Mouse (Mus musculus) limb, embryonic 14.5 days (tissue): Measurements from ENCODE around the gene Rap1gap2. TPM values are rescaled to one million over a fixed set of nuclear protein-coding genes. Genes with fewer than 3 reads are reported as not detected.

Experiments
- ATAC-seq: fragments of 200-750 bp; cut with Nextera tagmentation; 2 replicates; pipeline ENCODE4 v1.8.0; 2017; ENCODE audit warnings: low read depth, moderate number of reproducible peaks, moderate TSS enrichment; ENCODE audit not compliant: low FRiP score
- DNase-seq: peaks from one replicate; pipeline ENCODE4 v3.0.0-alpha.2; 2015; ENCODE audit warnings: low spot score
- H3K27ac ChIP-seq: fragments of 300-500 bp; sonication (generic); replicated peaks from 2 replicates; pipeline ENCODE4 v1.5.1; 2014; ENCODE audit warnings: low read depth, mild to moderate bottlenecking, low read length, moderate library complexity, mixed read lengths
- H3K27me3 ChIP-seq: fragments of 300-500 bp; sonication (generic); 2 replicates; pipeline ENCODE4 v1.6.1; 2014; ENCODE audit warnings: low read length, mixed read lengths; ENCODE audit not compliant: control insufficient read depth, insufficient read depth
- H3K36me3 ChIP-seq: fragments of 300-500 bp; sonication (generic); 2 replicates; pipeline ENCODE4 v1.6.1; 2014; ENCODE audit warnings: mild to moderate bottlenecking, low read length, moderate library complexity, mixed read lengths; ENCODE audit not compliant: control insufficient read depth, insufficient read depth
- H3K4me1 ChIP-seq: fragments of 300-500 bp; sonication (generic); 2 replicates; pipeline ENCODE4 v1.6.1; 2014; ENCODE audit warnings: antibody characterized with exemption, low read length, mixed read lengths; ENCODE audit not compliant: control insufficient read depth, insufficient read depth
- H3K4me2 ChIP-seq: fragments of 300-500 bp; sonication (generic); replicated peaks from 2 replicates; pipeline ENCODE4 v1.6.1; 2014; ENCODE audit warnings: low read depth, mild to moderate bottlenecking, low read length, moderate library complexity; ENCODE audit not compliant: severe bottlenecking
- H3K4me3 ChIP-seq: fragments of 300-500 bp; sonication (generic); replicated peaks from 2 replicates; pipeline ENCODE4 v1.5.1; 2014; ENCODE audit warnings: low read length
- H3K9ac ChIP-seq: fragments of 300-500 bp; sonication (generic); 2 replicates; pipeline ENCODE4 v1.6.1; 2014; ENCODE audit warnings: mild to moderate bottlenecking, low read depth, low read length, moderate library complexity; ENCODE audit not compliant: severe bottlenecking
- H3K9me3 ChIP-seq: fragments of 300-500 bp; sonication (generic); 2 replicates; pipeline ENCODE4 v1.6.1; 2016; ENCODE audit warnings: low read length; ENCODE audit not compliant: control insufficient read depth
- POLR2A ChIP-seq: fragments of 200-500 bp; IDR thresholded peaks from 2 replicates; pipeline ENCODE4 v1.8.0; 2012; ENCODE audit warnings: inconsistent platforms, mild to moderate bottlenecking, moderate library complexity, borderline replicate concordance; ENCODE audit not compliant: insufficient read depth, insufficient read length; ENCODE audit errors: extremely low read depth
- WGBS: fragments of 180-500 bp; shearing (Covaris S2); extraction: QIAGEN DNeasy Blood & Tissue Kit; methylation state at CpG from one replicate; pipeline ENCODE4 v1.1.7; 2014; 5-methylcytosine and 5-hydroxymethylcytosine counted together
- polyA plus RNA-seq, 2 experiments: library from polyadenylated mRNA; depleted of rRNA in 1 of 2; stranded (reverse) in 1 of 2; unstranded in 1 of 2; fragments of >200 nt; fragmentation: Nextera tagmentation in 1 of 2; extraction: Ambion mirVana in 1 of 2; gene quantifications; 2 replicates each; pipeline versions ENCODE4 v1.2.1 to v1.2.3; 2012 to 2014

Rap1gap2 gene
- polyA plus RNA-seq, 2 experiments, result 1.1 to 4.1 TPM

GRCm38 (mm10) chr11:74566326-74566874 is 44.3 kb downstream of the Rap1gap2 start:
- DNase-seq, result no peak
- WGBS, result 83% methylated on average over 4 of the region's 4 CpGs
- H3K4me1 ChIP-seq, result no peaks in the 10 kb centered on the region
- H3K9me3 ChIP-seq, result no peaks in the 10 kb centered on the region
- TF ChIP-seq POLR2A, result no peak
- no peaks in the 10 kb centered on the region for H3K36me3 ChIP-seq
- H3K4me2 ChIP-seq, result no peak overlapping the region
- H3K4me3 ChIP-seq, result no peak overlapping the region
- no peak overlapping the region for H3K9ac ChIP-seq
- ATAC-seq, result no peak
- H3K27me3 ChIP-seq, result no peaks in the 10 kb centered on the region
- no peak overlapping the region for H3K27ac ChIP-seq

DNA sequence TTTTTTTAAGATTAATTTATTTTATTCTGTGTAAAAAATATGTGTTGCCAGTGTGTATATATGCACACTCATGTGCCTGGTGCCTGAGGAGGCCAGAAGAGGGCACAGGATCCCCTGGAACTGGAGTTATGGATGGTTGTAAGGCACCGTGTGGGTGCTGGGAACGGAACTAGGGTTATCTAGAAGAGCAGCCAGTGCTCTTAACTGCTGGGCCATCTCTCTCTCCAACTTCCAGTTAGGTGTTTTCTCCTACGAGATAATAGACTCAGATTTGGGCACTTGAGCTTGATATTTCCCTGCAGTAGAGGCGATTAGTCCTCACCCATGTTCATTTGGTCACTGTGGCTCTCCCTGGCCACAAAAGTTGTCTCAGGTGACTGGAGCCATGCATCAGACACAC is 49.3 kb downstream of the Rap1gap2 start:
- Histone ChIP-seq H3K9ac (no peak overlapping the region), H3K27ac (no peak overlapping the region), H3K4me1 (no peaks in the 10 kb centered on the region), H3K9me3 (no peaks in the 10 kb centered on the region), H3K4me2 (no peak overlapping the region), H3K27me3 (no peaks in the 10 kb centered on the region), H3K36me3 (no peaks in the 10 kb centered on the region), H3K4me3 (no peak overlapping the region)
- no peak for TF ChIP-seq POLR2A
- WGBS, result 85% methylated on average over 4 of the region's 4 CpGs
- ATAC-seq (no peak), DNase-seq (no peak)

- Histone ChIP-seq H3K4me2 (no peak overlapping the region), H3K27ac (no peak overlapping the region), H3K4me3 (no peak overlapping the region), H3K27me3 (no peaks in the 10 kb centered on the region), H3K9me3 (no peaks in the 10 kb centered on the region), H3K9ac (no peak overlapping the region), H3K36me3 (no peaks in the 10 kb centered on the region), H3K4me1 (no peaks in the 10 kb centered on the region)
- DNase-seq (no peak), ATAC-seq (no peak)
- no peak for TF ChIP-seq POLR2A
- WGBS, result 83% methylated on average over 9 of the region's 9 CpGs
Observed at GRCm38 (mm10) chr11:74560600-74561227, 50.0 kb downstream of the Rap1gap2 start.

DNA sequence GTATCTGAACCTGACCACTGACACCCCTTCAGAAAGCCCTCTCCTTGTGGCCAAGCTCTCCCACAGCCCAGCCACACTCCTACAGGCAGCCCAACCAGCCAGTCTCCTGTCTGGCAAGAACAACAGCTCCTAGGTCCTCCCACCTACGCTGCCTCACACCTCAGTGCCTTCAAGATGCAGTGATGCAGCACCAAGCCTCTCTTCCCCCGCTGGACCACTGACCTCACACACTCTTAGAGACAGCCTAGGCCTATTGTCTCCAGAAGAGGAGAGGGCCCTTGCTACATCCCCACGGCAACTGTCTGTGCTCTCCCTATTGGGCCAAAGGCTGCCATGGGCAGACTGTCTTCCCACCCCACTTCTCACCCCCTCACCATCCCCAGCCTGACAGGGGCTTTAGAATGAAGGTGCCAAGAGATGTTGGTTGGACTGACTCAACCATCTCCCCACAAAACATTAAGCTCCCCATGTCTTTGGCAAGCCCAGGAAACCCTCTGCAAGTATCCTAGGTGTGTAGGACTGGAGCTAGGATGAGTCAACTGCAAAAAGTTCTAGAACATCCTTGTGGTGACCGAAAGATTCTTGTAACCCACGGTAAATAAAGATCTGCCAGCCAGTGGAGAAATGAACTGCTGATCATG is 50.8 kb downstream of the Rap1gap2 start:
- Histone ChIP-seq H3K27ac (no peak overlapping the region), H3K9me3 (no peaks in the 10 kb centered on the region), H3K9ac (no peak overlapping the region), H3K27me3 (no peaks in the 10 kb centered on the region), H3K4me2 (no peak overlapping the region), H3K4me3 (no peak overlapping the region), H3K4me1 (no peaks in the 10 kb centered on the region), H3K36me3 (no peaks in the 10 kb centered on the region)
- 75% methylated on average over 5 of the region's 5 CpGs for WGBS
- DNase-seq (no peak), ATAC-seq (no peak)
- TF ChIP-seq POLR2A, result no peak

DNA sequence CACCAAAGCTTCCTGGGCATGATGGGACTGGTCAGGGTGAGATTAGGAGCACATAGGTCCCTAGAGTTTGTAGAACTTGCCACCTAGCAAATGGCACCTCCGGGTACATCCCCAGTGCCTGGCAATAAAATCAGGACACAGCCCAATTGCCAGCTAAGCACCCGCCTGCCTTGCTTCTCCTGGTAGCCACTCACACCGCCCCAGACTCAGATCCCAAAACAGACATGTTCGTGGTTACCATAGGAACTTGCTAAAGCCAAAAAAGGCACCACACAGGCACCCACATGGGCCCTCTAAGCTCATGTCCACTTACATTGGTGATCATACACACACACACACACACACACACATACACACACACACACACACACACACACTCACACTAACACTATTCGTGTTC is 51.8 kb downstream of the Rap1gap2 start:
- no peaks in the 10 kb centered on the region for H3K4me1 ChIP-seq
- H3K4me2 ChIP-seq, result no peak overlapping the region
- DNase-seq (no peak), ATAC-seq (no peak)
- no peaks in the 10 kb centered on the region for H3K36me3 ChIP-seq
- 88% methylated on average over 5 of the region's 5 CpGs for WGBS
- no peaks in the 10 kb centered on the region for H3K27me3 ChIP-seq
- H3K4me3 ChIP-seq, result no peak overlapping the region
- H3K27ac ChIP-seq, result no peak overlapping the region
- TF ChIP-seq POLR2A, result no peak
- H3K9ac ChIP-seq, result no peak overlapping the region
- no peaks in the 10 kb centered on the region for H3K9me3 ChIP-seq
